Mouse (Mus musculus) layer of hippocampus, adult 2 months (tissue): ENCODE data around the gene Ap2a1. TPM values are rescaled to one million over a fixed set of nuclear protein-coding genes. Genes with fewer than 3 reads are reported as not detected.

Source experiments
- DNase-seq, 2 experiments: peaks; one replicate each; pipeline ENCODE4 v3.0.0; 2022; ENCODE audit warnings: low spot score in 2 of 2
- H3K27ac ChIP-seq: fragments of 200-600 bp; 2 replicates; pipeline ENCODE4 v1.8.1; 2022
- H3K4me3 ChIP-seq: fragments of 200-600 bp; 2 replicates; pipeline ENCODE4 v1.8.1; 2022; ENCODE audit warnings: mild to moderate bottlenecking
- CTCF ChIP-seq: fragments of 200-600 bp; conservative IDR thresholded peaks from 2 replicates; pipeline ENCODE4 v1.8.1; 2022; ENCODE audit warnings: antibody characterized with exemption, mild to moderate bottlenecking, moderate library complexity
- total RNA-seq, 2 experiments: library from RNA; stranded (reverse); gene quantifications; 2 replicates each; pipeline ENCODE4 v1.2.3; 2021

The Ap2a1 gene
- total RNA-seq, 2 experiments from 2014 or later: 298 to 305 TPM

- no peak for DNase-seq
- Histone ChIP-seq H3K27ac (peak overlapping the region; percentile 63; the same call in 1 of the 2 replicates), H3K4me3 (no peak overlapping the region)
- TF ChIP-seq CTCF: peak; percentile 58
Observed at GRCm38 (mm10) chr7:44898607-44899006, 30.7 kb downstream of the Ap2a1 start.

DNA sequence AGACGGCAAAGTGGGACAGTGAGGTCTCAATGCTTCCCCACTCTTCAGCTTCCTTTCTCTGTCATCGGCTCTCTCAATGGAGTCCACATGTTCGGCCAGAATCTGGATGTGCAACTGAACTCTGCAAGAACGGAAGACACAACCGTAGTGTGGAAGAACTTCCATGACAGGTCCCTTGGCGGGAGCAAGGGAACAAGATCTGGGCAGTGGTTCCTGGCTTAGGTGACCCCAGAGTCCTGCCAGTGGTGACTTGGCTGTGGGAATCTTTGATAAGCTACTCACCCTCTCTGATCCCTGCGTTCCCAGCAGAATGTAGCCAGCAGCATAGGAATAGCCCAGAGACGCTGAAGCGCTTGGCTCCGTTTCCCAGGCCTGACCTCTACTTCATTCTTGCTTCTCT, 32.8 kb downstream of the Ap2a1 start:
- DNase-seq: no peak
- H3K27ac ChIP-seq: peak overlapping the region; percentile 99
- peak overlapping the region; percentile 84 for H3K4me3 ChIP-seq
- no peak for TF ChIP-seq CTCF

- peak; percentile 84 for TF ChIP-seq CTCF
Observed at GRCm38 (mm10) chr7:44895593-44896434, 33.5 kb downstream of the Ap2a1 start, which contains the start of gene Fuz. Fuz (plus strand) TSS chr7:44896079.

GRCm38 (mm10) chr7:44895206-44895592, 34.1 kb downstream of the Ap2a1 start:
- no peak for DNase-seq
- no peak for TF ChIP-seq CTCF
- peak overlapping the region; percentile 99 for H3K27ac ChIP-seq
- H3K4me3 ChIP-seq: peak overlapping the region; percentile 84

More at GRCm38 (mm10) chr7:44895593-44896434, 33.5 kb downstream of the Ap2a1 start, which contains the start of gene Fuz:
- peak within 1 kb of the TSS; percentile 99 for H3K27ac ChIP-seq
- DNase-seq: peak; percentile 92 to 95
- peak within 1 kb of the TSS; percentile 84 for H3K4me3 ChIP-seq

- no peak for TF ChIP-seq CTCF
- no peak for DNase-seq
- Histone ChIP-seq H3K4me3 (no peak overlapping the region), H3K27ac (peak overlapping the region; percentile 99)
Observed at GRCm38 (mm10) chr7:44894175-44894574, 35.1 kb downstream of the Ap2a1 start.

GRCm38 (mm10) chr7:44893197-44893596, 36.1 kb downstream of the Ap2a1 start:
- TF ChIP-seq CTCF: no peak
- Histone ChIP-seq H3K27ac (peak overlapping the region; percentile 99), H3K4me3 (peak overlapping the region; percentile 95)
- no peak for DNase-seq

GRCm38 (mm10) chr7:44892276-44892921, 36.9 kb downstream of the Ap2a1 start, which contains the start of gene Med25:
Med25 (minus strand) TSS chr7:44892712.
- no peak for TF ChIP-seq CTCF
- Histone ChIP-seq H3K27ac (peak within 1 kb of the TSS; percentile 99), H3K4me3 (peak within 1 kb of the TSS; percentile 95)
- peak; percentile 89 to 97 for DNase-seq

GRCm38 (mm10) chr7:44891611-44892010, 37.7 kb downstream of the Ap2a1 start:
- no peak for DNase-seq
- TF ChIP-seq CTCF: no peak
- H3K27ac ChIP-seq: peak overlapping the region; percentile 99
- peak overlapping the region; percentile 95 for H3K4me3 ChIP-seq

GRCm38 (mm10) chr7:44890737-44891136, 38.6 kb downstream of the Ap2a1 start:
- DNase-seq: no peak
- H3K27ac ChIP-seq: peak overlapping the region; percentile 99
- H3K4me3 ChIP-seq: peak overlapping the region; percentile 95
- no peak for TF ChIP-seq CTCF

- no peak for TF ChIP-seq CTCF
- peak overlapping the region; percentile 99; the same call in 1 of the 2 replicates for H3K27ac ChIP-seq
- DNase-seq: no peak
- no peak overlapping the region; the same call in 1 of the 2 replicates for H3K4me3 ChIP-seq
Observed at GRCm38 (mm10) chr7:44890180-44890579, 39.1 kb downstream of the Ap2a1 start.

DNA sequence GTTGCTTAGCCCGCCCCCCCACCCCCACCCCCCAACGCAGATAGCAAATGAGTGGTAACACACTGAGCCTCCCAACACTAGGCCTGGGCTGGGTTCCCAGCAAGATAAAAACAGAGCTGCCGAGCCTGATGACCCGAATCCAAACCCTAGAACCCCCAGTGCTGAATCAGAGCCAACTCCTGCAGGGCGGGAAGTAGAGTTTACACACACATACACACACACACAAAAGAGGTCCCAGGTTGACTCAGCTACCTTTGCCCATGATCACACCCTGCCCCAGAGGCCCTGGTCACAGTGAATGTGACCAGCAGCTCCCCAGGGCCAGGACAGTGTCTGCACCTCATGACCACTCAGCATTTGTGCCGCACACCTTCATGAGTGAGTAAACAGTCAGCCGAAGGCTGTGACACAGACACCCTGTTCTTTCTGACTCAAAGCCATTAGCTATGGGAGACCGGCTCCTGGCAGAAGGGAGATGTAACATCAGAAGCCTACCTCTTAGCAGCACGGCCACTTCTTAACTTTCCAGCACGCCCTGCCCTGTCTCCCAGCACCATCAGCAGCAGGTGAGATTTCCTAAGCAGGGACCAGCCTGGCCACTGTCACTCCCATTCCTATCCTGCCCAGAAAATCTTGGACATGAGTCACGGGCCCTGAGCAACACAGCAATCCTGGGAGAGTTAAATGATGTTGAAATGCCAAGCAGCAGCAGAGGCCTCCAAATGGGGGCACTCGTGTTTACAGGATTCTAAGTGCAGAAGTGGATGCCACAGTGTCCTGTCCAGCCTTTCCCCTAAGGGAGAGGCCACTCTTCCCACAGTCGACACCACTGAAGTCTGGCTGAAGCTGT, 40.8 kb downstream of the Ap2a1 start:
- Histone ChIP-seq H3K27ac (peak overlapping the region; percentile 91), H3K4me3 (peak overlapping the region; percentile 15; the same call in 1 of the 2 replicates)
- DNase-seq: no peak
- no peak for TF ChIP-seq CTCF

GRCm38 (mm10) chr7:44886964-44887363, 42.3 kb downstream of the Ap2a1 start:
- no peak for DNase-seq
- peak overlapping the region; percentile 91; the same call in 1 of the 2 replicates for H3K27ac ChIP-seq
- no peak for TF ChIP-seq CTCF
- H3K4me3 ChIP-seq: no peak overlapping the region
